Mouse (Mus musculus) telencephalon, adult 2 months (tissue): ENCODE results near the gene Tfe3.
"Not testable (repeated sequence)": the region's sequence is repeated elsewhere in the genome, so short reads cannot be mapped to it uniquely, and the experiment has no call there.

Experiments
- DNase-seq: peaks from one replicate; pipeline ENCODE4 v3.0.0-alpha.2; 2011; ENCODE audit warnings: low read depth, low spot score

The Tfe3 gene

DNA sequence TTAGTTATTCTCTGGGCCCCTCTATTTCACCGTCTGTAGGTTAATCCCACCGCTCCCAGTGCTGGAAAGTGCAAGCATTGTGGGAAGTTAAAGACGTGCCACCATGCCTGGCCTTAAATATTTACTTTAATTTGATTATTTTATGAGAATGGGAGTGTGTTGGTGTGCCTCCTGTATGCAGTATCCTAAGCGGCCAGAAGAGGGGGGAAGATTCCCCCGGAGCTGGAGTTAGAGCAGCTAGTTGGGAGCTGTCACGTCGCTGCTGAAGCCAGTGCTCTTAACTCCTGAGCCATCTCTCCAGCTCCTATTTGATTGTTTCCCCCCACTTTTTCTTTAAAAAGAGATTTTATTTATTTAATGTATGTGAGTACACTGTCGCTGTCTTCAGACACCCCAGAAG lies 52.7 kb downstream of the Tfe3 start:
- DNase-seq, result not testable (repeated sequence)

DNA sequence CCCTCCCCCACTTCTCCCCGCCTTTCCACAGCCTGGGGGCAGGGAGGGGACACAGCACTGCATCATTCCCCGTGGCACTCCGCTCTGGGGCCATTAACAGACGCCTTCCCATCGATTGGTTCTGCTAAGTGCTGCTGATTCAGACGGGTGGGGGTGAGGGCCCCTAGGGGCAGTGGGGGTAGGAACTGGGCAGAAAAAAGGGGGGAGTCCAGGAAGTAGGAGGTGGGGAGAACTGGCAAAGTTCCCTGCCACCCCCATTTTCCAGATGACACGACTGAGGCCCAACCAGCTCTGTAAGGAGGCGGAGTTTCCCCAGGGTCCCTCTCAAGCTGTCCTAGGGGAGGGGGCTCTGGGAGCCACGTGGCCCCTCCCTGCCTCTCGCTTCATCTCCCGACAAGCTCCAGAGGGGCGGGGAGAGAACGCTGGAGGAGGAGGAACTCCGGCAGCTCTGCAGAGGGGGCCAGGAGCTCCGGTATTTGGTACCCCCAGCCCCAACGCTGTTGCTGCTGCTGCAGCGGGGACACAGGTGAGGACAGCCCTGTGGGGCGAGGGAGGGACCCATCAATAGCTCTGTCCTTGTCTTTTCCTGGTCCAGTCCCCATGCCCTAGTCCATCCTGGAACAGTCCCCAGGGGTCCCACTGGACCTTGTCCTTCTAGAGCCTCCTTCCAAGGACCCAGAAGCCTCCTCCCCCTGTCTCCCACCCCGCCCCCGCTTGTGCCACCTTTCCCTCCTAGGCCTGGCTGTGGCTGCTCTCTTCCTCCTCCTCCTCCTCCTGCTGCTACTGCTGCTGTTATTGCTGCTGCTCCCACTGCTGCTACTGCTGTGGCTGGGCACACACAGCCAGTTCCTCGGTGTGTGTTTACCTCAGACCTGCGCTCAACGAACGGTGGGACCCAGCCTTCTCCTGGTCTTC lies 59.8 kb downstream of the Tfe3 start, which contains the start of gene Kcnd1:
TSS of gene Kcnd1 (plus strand) at position 425 of the 915 bp plus-strand sequence.
- no peak for DNase-seq
